Mouse (Mus musculus) megakaryocyte, embryonic 14.5 days (primary cell): ENCODE data around the gene Dcaf4.

ENCODE experiments used
- FLI1 ChIP-seq: IDR thresholded peaks from 2 replicates; pipeline ENCODE4 v1.6.1; 2012; ENCODE audit warnings: low read length, inconsistent platforms, mixed read lengths
- GATA1 ChIP-seq: IDR thresholded peaks from 3 replicates; pipeline ENCODE4 v1.6.1; 2012; ENCODE audit warnings: mixed read lengths, low read length, inconsistent platforms, borderline replicate concordance

GRCm38 (mm10) chr12:83495248-83495960 lies 24.9 kb upstream of the Dcaf4 start:
- TF ChIP-seq FLI1 = no peak
- TF ChIP-seq GATA1 = no peak
